Mouse (Mus musculus) heart, adult 2 months (tissue): ENCODE measurements around the gene Sept5. TPM values are rescaled to one million over a fixed set of nuclear protein-coding genes. Genes with fewer than 3 reads are reported as not detected.
A peak's percentile ranks its signal among the peaks of the same experiment; 100 is the strongest.

Experiments used
- DNase-seq, 2 experiments: peaks; one replicate each; pipeline ENCODE4 v3.0.0; 2021
- H3K27ac ChIP-seq: fragments of 200-600 bp; 2 replicates; pipeline ENCODE4 v1.8.1; 2022
- H3K27me3 ChIP-seq: fragments of 200-500 bp; 2 replicates; pipeline ENCODE4 v1.6.1; 2012; ENCODE audit warnings: mild to moderate bottlenecking, low read length, inconsistent platforms, mixed read lengths; ENCODE audit not compliant: control insufficient read depth, insufficient read depth
- H3K36me3 ChIP-seq: fragments of 200-500 bp; 2 replicates; pipeline ENCODE4 v1.6.1; 2012; ENCODE audit warnings: low read length, inconsistent platforms; ENCODE audit not compliant: control insufficient read depth, insufficient read depth
- H3K4me1 ChIP-seq: fragments of 200-500 bp; 2 replicates; pipeline ENCODE4 v1.6.1; 2011; ENCODE audit warnings: low read length; ENCODE audit not compliant: control insufficient read depth, insufficient read depth
- H3K4me3 ChIP-seq: fragments of 200-600 bp; 2 replicates; pipeline ENCODE4 v1.8.1; 2022
- H3K79me2 ChIP-seq: fragments of 200-500 bp; replicated peaks from 2 replicates; pipeline ENCODE4 v1.6.1; 2012; ENCODE audit warnings: mild to moderate bottlenecking, inconsistent platforms, low read length, moderate library complexity, mixed read lengths; ENCODE audit not compliant: control insufficient read depth, insufficient read depth
- H3K9ac ChIP-seq: fragments of 200-500 bp; 2 replicates; pipeline ENCODE4 v1.6.1; 2012; ENCODE audit warnings: low read depth, mild to moderate bottlenecking, control low read depth, inconsistent platforms, low read length, mixed read lengths
- CTCF ChIP-seq: fragments of 200-600 bp; IDR thresholded peaks from 2 replicates; pipeline ENCODE4 v1.8.1; 2022; ENCODE audit warnings: antibody characterized with exemption, mild to moderate bottlenecking, moderate library complexity
- EP300 ChIP-seq: fragments of 200-500 bp; IDR thresholded peaks from 2 replicates; pipeline ENCODE4 v1.6.1; 2011; ENCODE audit warnings: low read depth, low read length, control low read depth; ENCODE audit not compliant: insufficient read depth
- POLR2A ChIP-seq: fragments of 200-500 bp; IDR thresholded peaks from 2 replicates; pipeline ENCODE4 v1.6.1; 2011; ENCODE audit warnings: mild to moderate bottlenecking, low read depth, low read length, control low read depth; ENCODE audit not compliant: insufficient read depth
- WGBS: fragments of 180-500 bp; shearing (Covaris S2); methylation state at CpG from one replicate; pipeline ENCODE4 v1.1.7; 2018; 5-methylcytosine and 5-hydroxymethylcytosine counted together
- intact Hi-C: fragments of 180-260 bp; cut with DNase I; formaldehyde crosslinking; loops from one replicate; pipeline ENCODE4 v1.15.1; 2025
- polyA plus RNA-seq: library from polyadenylated mRNA; depleted of rRNA; stranded (reverse); fragments of >200 nt; gene quantifications from 2 replicates; pipeline ENCODE4 v1.2.3, GENCODE M21; 2012
- total RNA-seq, 2 experiments: library from RNA; stranded (reverse); gene quantifications; 2 replicates each; pipeline ENCODE4 v1.2.3; 2021

Gene Sept5
- total and polyA plus RNA-seq, 3 experiments, result 3.2 to 7.3 (median 5.6) TPM

GRCm38 (mm10) chr16:18636804-18637203 is 7.0 kb upstream of the Sept5 start:
- TF ChIP-seq POLR2A (no peak), EP300 (no peak)
- 58% methylated on average over 3 of the region's 3 CpGs for WGBS

GRCm38 (mm10) chr16:18636401-18636800 is 6.6 kb upstream of the Sept5 start:
- intact Hi-C loops, result no loop called here
- 76% methylated on average over 5 of the region's 5 CpGs for WGBS
- no peaks in the 10 kb centered on the region for H3K36me3 ChIP-seq
- peak in 1 of 2 experiments; percentile 2 for DNase-seq
- no peaks in the 10 kb centered on the region for H3K79me2 ChIP-seq
- no peaks in the 10 kb centered on the region for H3K4me1 ChIP-seq
- no peak overlapping the region for H3K9ac ChIP-seq
- TF ChIP-seq POLR2A (no peak), EP300 (no peak), CTCF (no peak)
- no peaks in the 10 kb centered on the region for H3K27me3 ChIP-seq
- H3K27ac ChIP-seq, result no peak overlapping the region
- H3K4me3 ChIP-seq, result no peak overlapping the region

More at GRCm38 (mm10) chr16:18636804-18637203, 7.0 kb upstream of the Sept5 start:
- Histone ChIP-seq H3K27ac (no peak overlapping the region), H3K36me3 (no peaks in the 10 kb centered on the region), H3K79me2 (no peaks in the 10 kb centered on the region), H3K9ac (no peak overlapping the region), H3K4me1 (no peaks in the 10 kb centered on the region), H3K27me3 (no peaks in the 10 kb centered on the region), H3K4me3 (no peak overlapping the region)
- DNase-seq, result peak in 1 of 2 experiments; percentile 3
- intact Hi-C loops, result no loop called here

- no peaks in the 10 kb centered on the region for H3K36me3 ChIP-seq
- intact Hi-C loops, result no loop called here
- no peak for DNase-seq
- peaks cover 2% of the 10 kb centered on the region; the same call in 1 of the 2 replicates for H3K27me3 ChIP-seq
- H3K79me2 ChIP-seq, result no peaks in the 10 kb centered on the region
- no peak for TF ChIP-seq EP300
- no peak for TF ChIP-seq POLR2A
- no peak for TF ChIP-seq CTCF
- no peak overlapping the region for H3K27ac ChIP-seq
- no peaks in the 10 kb centered on the region for H3K4me1 ChIP-seq
- H3K4me3 ChIP-seq, result no peak overlapping the region
- 24% methylated on average over 1 of the region's 1 CpGs for WGBS
- no peak overlapping the region for H3K9ac ChIP-seq
Measured at GRCm38 (mm10) chr16:18633333-18633732, 3.6 kb upstream of the Sept5 start.

- TF ChIP-seq CTCF (no peak), EP300 (no peak), POLR2A (no peak)
- no peaks in the 10 kb centered on the region for H3K79me2 ChIP-seq
- H3K9ac ChIP-seq, result no peak overlapping the region
- DNase-seq, result no peak
- no peaks in the 10 kb centered on the region for H3K36me3 ChIP-seq
- H3K4me3 ChIP-seq, result no peak overlapping the region
- peaks cover 2% of the 10 kb centered on the region; the same call in 1 of the 2 replicates for H3K27me3 ChIP-seq
- H3K4me1 ChIP-seq, result no peaks in the 10 kb centered on the region
- WGBS, result 61% methylated on average over 2 of the region's 2 CpGs
- H3K27ac ChIP-seq, result no peak overlapping the region
- intact Hi-C loops, result no loop called here
Measured at GRCm38 (mm10) chr16:18632816-18633215, 3.1 kb upstream of the Sept5 start.

- H3K27me3 ChIP-seq, result peaks cover 2% of the 10 kb centered on the region; the same call in 1 of the 2 replicates
- no peak for TF ChIP-seq POLR2A
- H3K27ac ChIP-seq, result no peak overlapping the region
- H3K36me3 ChIP-seq, result no peaks in the 10 kb centered on the region
- intact Hi-C loops, result no loop called here
- H3K4me3 ChIP-seq, result no peak overlapping the region
- DNase-seq, result peak in 1 of 2 experiments; percentile 10
- H3K9ac ChIP-seq, result no peak overlapping the region
- no peaks in the 10 kb centered on the region for H3K4me1 ChIP-seq
- 50% methylated on average over 3 of the region's 3 CpGs for WGBS
- no peaks in the 10 kb centered on the region for H3K79me2 ChIP-seq
Measured at GRCm38 (mm10) chr16:18632059-18632458, 2.3 kb upstream of the Sept5 start.

GRCm38 (mm10) chr16:18631141-18631540 is 1.4 kb upstream of the Sept5 start:
- H3K79me2 ChIP-seq, result no peaks in the 10 kb centered on the region
- intact Hi-C loops, result no loop called here
- no peaks in the 10 kb centered on the region for H3K4me1 ChIP-seq
- H3K27ac ChIP-seq, result no peak overlapping the region
- H3K4me3 ChIP-seq, result no peak overlapping the region
- peaks cover 2% of the 10 kb centered on the region; the same call in 1 of the 2 replicates for H3K27me3 ChIP-seq
- 61% methylated on average over 7 of the region's 7 CpGs for WGBS
- no peak overlapping the region for H3K9ac ChIP-seq
- DNase-seq, result no peak
- H3K36me3 ChIP-seq, result no peaks in the 10 kb centered on the region
- TF ChIP-seq EP300 (no peak), CTCF (no peak), POLR2A (no peak)
